ENCODE assay signal across 7 mouse cellular contexts in genomic region chr17:26011841-26012460, GRCm38 (mm10). TPM values are rescaled to one million over a fixed set of nuclear protein-coding genes. Genes with fewer than 3 reads are reported as not detected.
DNase-seq lines count a peak whose midpoint lies in the region; ATAC-seq and TF ChIP-seq lines count a peak whose summit lies in the region.

No protein-coding gene starts in this region.

- H3K27me3 ChIP-seq in midbrain, embryonic 10.5 days (ENCODE audit: low read depth, poor library complexity, severe bottlenecking): no peaks in the 10 kb centered on the region

- TF ChIP-seq POLR2A in cortical plate, adult 2 months (IDR thresholded peaks at IDR 0.05; ENCODE audit: extremely low read depth, insufficient read depth, low read length): no peak

- DNase-seq in adipocyte (ENCODE audit: low spot score): peak; percentile 71
- peak; percentile 69 for DNase-seq in gastrocnemius, postnatal 25 days
- peak; percentile 50 to 63 for DNase-seq in left cerebral cortex, postnatal 36 days (ENCODE audit: low spot score in 2 of 2)
- peak; percentile 60 for DNase-seq in midbrain, embryonic 10.5 days (ENCODE audit: low spot score)
- DNase-seq in right cerebral cortex, postnatal 4 days: peak; percentile 71

- no peak overlapping the region for H3K27ac ChIP-seq in cortical plate, adult 2 months (ENCODE audit: insufficient read depth, low read length)
- H3K27ac ChIP-seq in midbrain, embryonic 10.5 days (replicated peaks): no peak overlapping the region

- 13% methylated on average over 15 of the region's 15 CpGs for WGBS in midbrain, embryonic 10.5 days

- peak; percentile 67 for TF ChIP-seq CTCF in cortical plate, adult 2 months (IDR thresholded peaks at IDR 0.05; ENCODE audit: extremely low read depth, insufficient read depth, low read length)

- ATAC-seq in inflammation-experienced regulatory T-cells, adult 6 months: peak; percentile 79

- intact Hi-C loops in left cerebral cortex, postnatal 36 days (cut with DNase I): loop anchor here (2.0 kb wide), 1 partner anchor 79 kb away; the partner anchor contains the start of gene Decr2

- H3K4me1 ChIP-seq in cortical plate, adult 2 months (ENCODE audit: control insufficient read depth, insufficient read depth, low read length): peaks cover 7% of the 10 kb centered on the region
- H3K4me1 ChIP-seq in midbrain, embryonic 10.5 days: no peaks in the 10 kb centered on the region

- peaks cover 88% of the 10 kb centered on the region for H3K36me3 ChIP-seq in midbrain, embryonic 10.5 days

- H3K9me3 ChIP-seq in midbrain, embryonic 10.5 days (replicated peaks): no peaks in the 10 kb centered on the region

- H3K4me3 ChIP-seq in cortical plate, adult 2 months (ENCODE audit: insufficient read depth, low read length): no peak overlapping the region
- H3K4me3 ChIP-seq in midbrain, embryonic 10.5 days: peak overlapping the region; percentile 14; the same call in 1 of the 2 replicates

RNA-seq across cellular contexts. Expression of gene Capn15, which starts 26.4 kb away (rescaled TPM):
- polyA plus RNA-seq in cortical plate, adult 2 months (2012; rRNA removed): 45.8 and 48.0 TPM in 2 replicates
- total RNA-seq in gastrocnemius, postnatal 25 days (2021): 1 to 10 TPM; 5.6 to 6.8 TPM
- 1 to 10 TPM; 5.6 to 6.0 (median 5.7) TPM for polyA plus RNA-seq in inflammation-experienced regulatory T-cells, adult 6 months (2017; shearing (Covaris generic))
- total RNA-seq in left cerebral cortex, postnatal 36 days (2021): 10 to 100 TPM; 40.8 to 58.4 TPM
- polyA plus RNA-seq in midbrain, embryonic 10.5 days (2016; fragmentation: Nextera tagmentation; extraction: Ambion mirVana): 27.6 and 29.5 TPM in 2 replicates

RNA-seq across cellular contexts. Expression of gene Rab11fip3, which starts 57.4 kb away (rescaled TPM):
- 88.5 and 94.2 TPM in 2 replicates for polyA plus RNA-seq in cortical plate, adult 2 months (2012; rRNA removed)
- 10 to 100 TPM; 54.9 to 71.5 TPM for total RNA-seq in gastrocnemius, postnatal 25 days (2021)
- 1 to 10 TPM; 1.6 to 3.0 (median 2.7) TPM for polyA plus RNA-seq in inflammation-experienced regulatory T-cells, adult 6 months (2017; shearing (Covaris generic))
- 100 to 1,000 TPM in 1 of 2 experiments, 10 to 100 TPM in 1; 98.8 to 117 TPM for total RNA-seq in left cerebral cortex, postnatal 36 days (2021)
- polyA plus RNA-seq in midbrain, embryonic 10.5 days (2016; fragmentation: Nextera tagmentation; extraction: Ambion mirVana): 20.6 and 26.9 TPM in 2 replicates

RNA-seq across cellular contexts. Expression of gene A930017K11Rik, which starts 59.6 kb away (rescaled TPM):
- 0.79 and 0.92 TPM in 2 replicates for polyA plus RNA-seq in cortical plate, adult 2 months (2012; rRNA removed)
- not detected for total RNA-seq in gastrocnemius, postnatal 25 days (2021)
- polyA plus RNA-seq in inflammation-experienced regulatory T-cells, adult 6 months (2017; shearing (Covaris generic)): not detected
- under 1 TPM; 0.41 to 0.59 TPM for total RNA-seq in left cerebral cortex, postnatal 36 days (2021)
- 0.06 and 0.19 TPM in 2 replicates for polyA plus RNA-seq in midbrain, embryonic 10.5 days (2016; fragmentation: Nextera tagmentation; extraction: Ambion mirVana)
